Mouse (Mus musculus): ENCODE measurements around the gene Ly6g5b.

Ly6g5b gene

GRCm38 (mm10) chr17:35115046-35116019 lies at the start of gene Ly6g5b:
Ly6g5b (minus strand) TSS chr17:35115428.
- DNase-seq: peak; percentile 29

GRCm38 (mm10) chr17:35164218-35164567 lies 49.0 kb upstream of the Ly6g5b start:
- DNase-seq: peak; percentile 50

GRCm38 (mm10) chr17:35163326-35164081 lies 48.3 kb upstream of the Ly6g5b start:
- DNase-seq: no peak

- no peak for DNase-seq
Measured at GRCm38 (mm10) chr17:35162730-35163129, 47.5 kb upstream of the Ly6g5b start.

- no peak for DNase-seq
Measured at GRCm38 (mm10) chr17:35162121-35162520, 46.9 kb upstream of the Ly6g5b start.

GRCm38 (mm10) chr17:35161421-35161820 lies 46.2 kb upstream of the Ly6g5b start:
- no peak for DNase-seq

- no peak for DNase-seq
Measured at GRCm38 (mm10) chr17:35159638-35160037, 44.4 kb upstream of the Ly6g5b start.

- no peak for DNase-seq
Measured at GRCm38 (mm10) chr17:35158850-35159593, 43.8 kb upstream of the Ly6g5b start.

- DNase-seq: no peak
Measured at GRCm38 (mm10) chr17:35157661-35158175, 42.5 kb upstream of the Ly6g5b start.

- no peak for DNase-seq
Measured at GRCm38 (mm10) chr17:35157254-35157653, 42.0 kb upstream of the Ly6g5b start.

GRCm38 (mm10) chr17:35156461-35157200 lies 41.4 kb upstream of the Ly6g5b start:
- no peak for DNase-seq

- no peak for DNase-seq
Measured at GRCm38 (mm10) chr17:35155451-35155850, 40.2 kb upstream of the Ly6g5b start.

- no peak for DNase-seq
Measured at GRCm38 (mm10) chr17:35154616-35155015, 39.4 kb upstream of the Ly6g5b start.

- DNase-seq: no peak
Measured at GRCm38 (mm10) chr17:35153931-35154330, 38.7 kb upstream of the Ly6g5b start.

GRCm38 (mm10) chr17:35153077-35153476 lies 37.8 kb upstream of the Ly6g5b start:
- no peak for DNase-seq

GRCm38 (mm10) chr17:35152121-35152520 lies 36.9 kb upstream of the Ly6g5b start:
- no peak for DNase-seq

GRCm38 (mm10) chr17:35147922-35148639 lies 32.9 kb upstream of the Ly6g5b start:
- no peak for DNase-seq

GRCm38 (mm10) chr17:35147348-35147747 lies 32.1 kb upstream of the Ly6g5b start:
- DNase-seq: no peak

GRCm38 (mm10) chr17:35146139-35146538 lies 30.9 kb upstream of the Ly6g5b start:
- no peak for DNase-seq

- DNase-seq: no peak
Measured at GRCm38 (mm10) chr17:35141971-35142370, 26.7 kb upstream of the Ly6g5b start.

GRCm38 (mm10) chr17:35140490-35140996 lies 25.3 kb upstream of the Ly6g5b start:
- no peak for DNase-seq
